Mouse (Mus musculus) ES-E14 (cell line): ENCODE results near the gene Btbd16.

ENCODE experiments used
- CHD2 ChIP-seq: IDR thresholded peaks from 2 replicates; pipeline ENCODE4 v1.6.1; 2014; ENCODE audit warnings: mild to moderate bottlenecking, low read depth, low read length, inconsistent platforms
- HCFC1 ChIP-seq: IDR thresholded peaks from 2 replicates; pipeline ENCODE4 v1.6.1; 2012; ENCODE audit warnings: low read length, inconsistent platforms, borderline replicate concordance; ENCODE audit not compliant: insufficient read depth
- MAFK ChIP-seq: IDR thresholded peaks from 2 replicates; pipeline ENCODE4 v1.6.1; 2014; ENCODE audit warnings: mild to moderate bottlenecking, low read depth, low read length, inconsistent platforms; ENCODE audit not compliant: insufficient read depth
- ZC3H11A ChIP-seq: IDR thresholded peaks from 2 replicates; pipeline ENCODE4 v1.6.1; 2012; ENCODE audit warnings: low read depth, mild to moderate bottlenecking, inconsistent platforms, low read length, borderline replicate concordance
- ZNF384 ChIP-seq: IDR thresholded peaks from 2 replicates; pipeline ENCODE4 v1.6.1; 2012; ENCODE audit warnings: low read depth, low read length, inconsistent platforms

DNA sequence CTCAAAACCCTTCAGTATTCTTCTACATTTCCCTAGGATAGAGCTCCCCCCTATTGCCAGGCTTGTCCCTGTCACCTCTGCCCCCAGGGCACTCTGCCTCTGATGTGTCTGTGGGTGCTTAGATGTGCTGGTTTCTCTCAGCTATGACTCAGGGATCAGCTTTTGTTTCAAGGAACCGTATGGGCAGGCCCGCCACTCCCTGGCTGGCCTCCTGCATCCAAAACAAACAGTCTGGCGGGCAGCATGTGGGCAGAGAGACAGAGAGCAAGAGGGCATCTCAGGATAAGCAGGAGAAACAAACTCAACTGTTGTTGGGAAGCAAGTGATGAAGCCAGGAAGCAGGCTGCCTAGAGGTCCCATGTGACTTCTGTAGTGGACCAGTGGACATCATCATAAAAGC is 81.8 kb downstream of the Btbd16 start:
- TF ChIP-seq HCFC1 (no peak), CHD2 (no peak), ZNF384 (no peak), ZC3H11A (no peak), MAFK (no peak)
